Mouse (Mus musculus) heart, embryonic 12.5 days (tissue): ENCODE measurements around the gene Ppp1r9a. TPM values are rescaled to one million over a fixed set of nuclear protein-coding genes. Genes with fewer than 3 reads are reported as not detected.
"Not testable (repeated sequence)": the region's sequence is repeated elsewhere in the genome, so short reads cannot be mapped to it uniquely, and the experiment has no call there.

Experiments used
- ATAC-seq: fragments of 200-750 bp; cut with Nextera tagmentation; 2 replicates; pipeline ENCODE4 v1.8.0; 2017; ENCODE audit warnings: moderate TSS enrichment, moderate library complexity; ENCODE audit not compliant: insufficient number of reproducible peaks, low FRiP score
- H3K27ac ChIP-seq: fragments of 300-500 bp; sonication (generic); 2 replicates; pipeline ENCODE4 v1.5.1; 2016; ENCODE audit warnings: mild to moderate bottlenecking, moderate library complexity; ENCODE audit not compliant: poor library complexity, severe bottlenecking
- H3K27me3 ChIP-seq: fragments of 300-500 bp; sonication (generic); replicated peaks from 2 replicates; pipeline ENCODE4 v1.6.1; 2016; ENCODE audit warnings: mild to moderate bottlenecking, moderate library complexity
- H3K36me3 ChIP-seq: fragments of 300-500 bp; sonication (generic); 2 replicates; pipeline ENCODE4 v1.6.1; 2016; ENCODE audit warnings: mild to moderate bottlenecking, moderate library complexity
- H3K4me1 ChIP-seq: fragments of 300-500 bp; sonication (generic); replicated peaks from 2 replicates; pipeline ENCODE4 v1.6.1; 2016; ENCODE audit warnings: mild to moderate bottlenecking
- H3K4me2 ChIP-seq: fragments of 300-500 bp; sonication (generic); 2 replicates; pipeline ENCODE4 v1.6.1; 2016; ENCODE audit warnings: mild to moderate bottlenecking, moderate library complexity
- H3K4me3 ChIP-seq: fragments of 300-500 bp; sonication (generic); 2 replicates; pipeline ENCODE4 v1.5.1; 2016; ENCODE audit warnings: mild to moderate bottlenecking
- H3K9ac ChIP-seq: fragments of 300-500 bp; sonication (generic); 2 replicates; pipeline ENCODE4 v1.6.1; 2016; ENCODE audit warnings: mild to moderate bottlenecking, moderate library complexity
- H3K9me3 ChIP-seq: fragments of 300-500 bp; sonication (generic); replicated peaks from 2 replicates; pipeline ENCODE4 v1.6.1; 2016; ENCODE audit warnings: mild to moderate bottlenecking, moderate library complexity
- WGBS: fragments of 180-500 bp; shearing (Covaris S2); methylation state at CpG from one replicate; pipeline ENCODE4 v1.1.7; 2016; 5-methylcytosine and 5-hydroxymethylcytosine counted together
- polyA plus RNA-seq: library from polyadenylated mRNA; unstranded; fragments of >200 nt; fragmentation: Nextera tagmentation; extraction: Ambion mirVana; gene quantifications from 2 replicates; pipeline ENCODE4 v1.2.1, GENCODE M21; 2016

Gene Ppp1r9a
- polyA plus RNA-seq: 17.4 and 19.0 TPM in 2 replicates

DNA sequence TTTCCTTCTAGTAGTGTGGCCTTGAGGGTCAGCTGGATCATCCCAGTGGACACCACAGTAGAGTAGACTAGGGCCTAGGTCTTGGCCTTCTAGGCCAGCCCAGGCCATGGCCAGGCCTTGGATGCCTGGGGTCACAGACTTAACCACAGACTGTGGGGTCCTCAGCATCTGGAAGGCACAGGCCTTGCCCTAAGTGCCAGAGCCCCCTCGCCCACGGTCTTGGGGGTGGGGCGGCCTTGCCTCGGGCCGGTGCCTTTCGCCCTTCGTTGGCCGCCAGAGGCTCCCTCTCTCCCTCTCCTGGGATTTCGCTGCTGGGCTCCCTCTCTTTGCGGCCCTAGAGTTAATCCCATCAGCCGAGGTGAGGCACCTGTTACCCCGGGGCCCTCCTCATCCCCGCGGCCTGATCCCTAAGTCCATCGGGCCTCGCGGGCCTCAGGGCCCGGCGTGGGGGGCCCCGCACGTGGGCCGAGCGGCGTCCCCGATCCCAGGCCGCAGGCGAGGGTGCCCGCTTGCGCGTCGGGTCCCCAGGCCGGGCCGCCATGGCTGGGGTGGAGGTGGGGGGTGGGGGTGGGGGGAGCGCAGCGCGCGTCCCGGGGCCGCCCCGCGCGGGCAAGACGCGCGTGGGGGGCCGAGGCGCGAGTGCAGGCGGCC, at the start of gene Ppp1r9a:
TSS of gene Ppp1r9a (plus strand) at position 244 of the 651 bp plus-strand sequence.
- WGBS: under 1% methylated on average over 44 of the region's 49 CpGs
- peak within 1 kb of the TSS; percentile 83 for H3K27ac ChIP-seq

DNA sequence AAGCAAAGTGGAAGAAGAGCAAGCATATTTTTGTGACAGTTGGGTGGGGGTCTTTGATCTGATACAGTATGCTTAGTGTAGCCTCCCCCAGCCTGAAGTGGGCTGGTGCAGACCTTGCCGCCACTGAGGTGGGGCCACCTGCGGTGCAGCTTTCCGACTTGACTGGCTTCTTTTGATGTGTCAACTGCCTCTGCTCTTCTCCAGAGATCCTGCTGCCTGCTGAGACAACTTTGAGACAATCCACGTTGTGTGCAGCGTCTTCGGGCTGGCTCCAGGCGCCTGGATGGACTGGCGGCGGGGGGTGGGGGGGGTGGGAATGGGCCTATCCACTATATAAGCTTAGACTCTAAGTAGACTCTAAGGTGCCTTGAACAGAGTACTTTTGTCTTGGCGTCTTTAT, 47.5 kb upstream of the Ppp1r9a start:
- Histone ChIP-seq H3K4me1 (no peaks in the 10 kb centered on the region), H3K27ac (no peak overlapping the region), H3K9me3 (no peaks in the 10 kb centered on the region; the same call in 1 of the 2 replicates), H3K4me2 (no peak overlapping the region), H3K4me3 (no peak overlapping the region), H3K36me3 (no peaks in the 10 kb centered on the region), H3K27me3 (no peaks in the 10 kb centered on the region), H3K9ac (no peak overlapping the region)
- no peak for ATAC-seq
- 67% methylated on average over 10 of the region's 10 CpGs for WGBS

More for the DNA sequence above, at the start of gene Ppp1r9a:
- Histone ChIP-seq H3K4me2 (peak within 1 kb of the TSS; percentile 78), H3K27me3 (no peaks in the 10 kb centered on the region), H3K36me3 (peaks cover 9% of the 10 kb centered on the region; the same call in 1 of the 2 replicates), H3K9me3 (no peaks in the 10 kb centered on the region), H3K9ac (peak within 1 kb of the TSS; percentile 92), H3K4me1 (peaks cover 13% of the 10 kb centered on the region; the same call in 1 of the 2 replicates), H3K4me3 (peak within 1 kb of the TSS; percentile 81)
- peak; percentile 77 for ATAC-seq

DNA sequence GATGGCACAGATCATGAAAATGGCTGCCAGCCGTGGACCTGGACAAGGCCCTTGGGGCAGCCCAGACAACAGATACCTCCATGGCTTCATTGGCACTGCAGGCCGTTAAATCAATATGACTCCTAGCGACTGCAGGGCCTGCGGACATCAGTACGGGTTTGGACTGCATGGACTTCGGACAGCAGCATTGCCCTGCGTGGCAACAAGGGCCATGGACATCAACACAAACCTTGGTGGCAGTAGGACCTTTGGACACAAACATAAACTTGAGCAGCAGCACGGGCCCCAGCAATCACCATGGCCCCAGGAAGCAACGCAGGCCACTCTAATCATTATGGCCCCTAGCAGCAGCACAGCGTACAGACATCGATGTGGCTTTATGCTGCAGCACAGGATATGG, 45.8 kb upstream of the Ppp1r9a start:
- no peaks in the 10 kb centered on the region for H3K36me3 ChIP-seq
- no peak for ATAC-seq
- no peak overlapping the region for H3K9ac ChIP-seq
- no peak overlapping the region for H3K4me2 ChIP-seq
- no peaks in the 10 kb centered on the region for H3K27me3 ChIP-seq
- H3K4me1 ChIP-seq: no peaks in the 10 kb centered on the region
- no peak overlapping the region for H3K4me3 ChIP-seq
- H3K9me3 ChIP-seq: no peaks in the 10 kb centered on the region; the same call in 1 of the 2 replicates
- H3K27ac ChIP-seq: no peak overlapping the region
- WGBS: 90% methylated on average over 11 of the region's 11 CpGs

DNA sequence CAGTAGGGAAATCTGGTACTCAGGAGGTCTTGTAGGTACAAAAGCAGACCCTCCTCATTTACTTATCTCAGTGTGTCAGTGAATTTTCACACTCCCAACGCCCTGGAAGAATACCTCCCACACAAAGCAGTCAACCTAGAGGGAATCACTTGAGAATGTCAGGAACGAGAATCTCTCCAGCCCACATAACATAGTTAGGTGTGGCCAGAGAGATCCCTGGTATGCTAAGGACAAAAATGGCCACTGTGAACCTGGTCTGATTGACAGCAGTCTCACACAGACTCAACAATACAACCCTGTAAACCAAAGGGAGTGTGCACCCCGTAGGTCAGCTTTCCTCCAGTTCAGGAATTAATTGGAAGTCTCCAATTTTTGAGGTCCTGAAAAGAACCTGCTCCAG, 18.4 kb upstream of the Ppp1r9a start:
- no peaks in the 10 kb centered on the region for H3K27me3 ChIP-seq
- no peak for ATAC-seq
- no peaks in the 10 kb centered on the region for H3K36me3 ChIP-seq
- H3K9me3 ChIP-seq: no peaks in the 10 kb centered on the region
- H3K27ac ChIP-seq: no peak overlapping the region
- H3K4me1 ChIP-seq: no peaks in the 10 kb centered on the region
- 43% methylated on average over 3 of the region's 3 CpGs for WGBS
- no peak overlapping the region for H3K4me2 ChIP-seq
- no peak overlapping the region for H3K4me3 ChIP-seq
- no peak overlapping the region for H3K9ac ChIP-seq

DNA sequence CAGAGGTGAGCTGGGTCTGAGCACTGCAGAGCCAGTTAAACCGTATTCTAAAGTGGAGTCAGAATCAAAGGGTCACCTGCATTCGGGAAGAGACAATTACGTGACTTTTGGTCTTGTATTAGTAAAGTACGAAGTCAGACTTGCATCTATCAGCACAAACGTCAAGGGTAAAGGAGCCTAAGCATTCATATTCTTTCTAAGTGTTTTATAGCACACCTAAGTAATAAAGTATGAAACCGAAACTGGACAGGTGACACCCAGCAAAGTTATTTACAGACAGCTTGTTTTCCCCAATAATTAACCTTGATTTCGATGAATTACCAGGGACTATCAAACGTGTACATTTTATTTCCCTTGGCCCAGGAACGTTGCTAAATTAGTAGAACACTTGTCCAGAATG, 13.2 kb upstream of the Ppp1r9a start:
- Histone ChIP-seq H3K27me3 (no peaks in the 10 kb centered on the region), H3K27ac (no peak overlapping the region), H3K4me1 (0 out of 2 replicates have a peak, but pooled peaks cover 2% of the 10 kb centered on the region), H3K9me3 (no peaks in the 10 kb centered on the region; the same call in 1 of the 2 replicates), H3K4me2 (no peak overlapping the region), H3K36me3 (no peaks in the 10 kb centered on the region), H3K4me3 (no peak overlapping the region), H3K9ac (no peak overlapping the region)
- ATAC-seq: no peak
- WGBS: 61% methylated on average over 9 of the region's 9 CpGs

DNA sequence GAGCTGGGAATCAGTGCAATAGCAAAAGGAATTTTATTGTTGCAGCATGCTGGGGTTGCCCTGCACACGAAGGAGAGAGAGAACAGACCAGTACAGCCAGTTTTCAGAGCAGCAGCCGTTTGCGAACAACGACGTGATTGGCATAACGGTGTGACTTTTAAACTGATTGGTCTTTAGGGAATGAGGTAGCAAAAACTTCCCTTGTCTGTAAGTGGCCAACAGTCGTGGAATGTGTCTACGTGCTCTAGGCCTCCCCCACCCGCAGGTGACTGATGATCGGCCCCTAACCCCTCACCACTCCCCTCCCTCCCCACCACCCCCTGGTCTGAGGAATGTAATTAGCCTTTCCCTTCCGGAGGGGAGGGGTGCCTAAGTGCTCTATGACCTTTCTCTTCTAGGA, 10.3 kb upstream of the Ppp1r9a start:
- 39% methylated on average over 11 of the region's 11 CpGs for WGBS
- Histone ChIP-seq H3K4me3 (no peak overlapping the region), H3K9ac (no peak overlapping the region), H3K27ac (no peak overlapping the region), H3K36me3 (no peaks in the 10 kb centered on the region), H3K4me2 (no peak overlapping the region), H3K27me3 (no peaks in the 10 kb centered on the region), H3K4me1 (0 out of 2 replicates have a peak, but pooled peaks cover 2% of the 10 kb centered on the region), H3K9me3 (no peaks in the 10 kb centered on the region; the same call in 1 of the 2 replicates)
- ATAC-seq: no peak

DNA sequence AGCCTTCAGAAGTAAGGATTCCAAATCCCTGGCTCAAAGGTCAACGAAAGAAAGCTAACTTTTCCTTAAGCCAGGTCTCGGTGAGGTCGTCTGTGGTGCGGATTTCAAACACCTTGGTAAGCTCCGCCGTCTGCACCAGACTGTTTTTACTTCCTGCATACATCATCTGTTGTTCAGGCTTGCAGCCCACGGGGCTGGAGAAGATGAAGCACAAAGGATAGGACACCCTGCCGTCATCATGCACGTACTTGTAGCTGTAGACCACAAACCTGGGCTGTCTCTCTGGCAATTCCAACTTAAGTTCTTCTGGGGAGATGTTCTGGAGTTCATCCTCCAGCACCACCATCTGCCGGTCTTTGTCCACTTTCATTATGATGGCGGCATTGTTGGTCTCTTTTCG, 9.4 kb upstream of the Ppp1r9a start:
- 0 out of 2 replicates have a peak overlapping the region, but pooled peaks have one; percentile 21 for H3K4me2 ChIP-seq
- H3K27ac ChIP-seq, H3K9ac ChIP-seq, H3K36me3 ChIP-seq, ATAC-seq, H3K27me3 ChIP-seq, H3K4me1 ChIP-seq, H3K4me3 ChIP-seq, H3K9me3 ChIP-seq: not testable (repeated sequence)
- 54% methylated on average over 12 of the region's 12 CpGs for WGBS

DNA sequence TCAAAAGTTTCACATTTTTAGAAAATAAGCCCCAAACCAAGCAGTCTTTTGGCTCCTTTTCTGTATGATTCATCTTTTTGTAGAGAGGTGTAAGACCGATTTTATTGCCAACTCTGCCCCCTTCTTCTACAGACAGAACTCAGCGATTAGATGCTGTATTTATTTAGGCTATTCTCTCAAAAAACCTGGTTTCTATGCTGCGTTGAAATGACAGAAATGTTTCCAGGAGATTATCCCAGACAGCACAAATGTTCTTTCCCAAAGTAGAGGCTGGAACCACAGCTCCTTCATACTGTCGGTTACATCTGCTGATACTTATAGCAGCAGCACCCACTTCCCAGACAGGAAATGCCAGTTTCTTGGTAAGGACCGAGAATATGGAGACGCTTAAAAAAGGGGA, 2.8 kb upstream of the Ppp1r9a start:
- H3K27ac ChIP-seq: no peak overlapping the region
- no peak for ATAC-seq
- no peaks in the 10 kb centered on the region for H3K9me3 ChIP-seq
- no peak overlapping the region for H3K9ac ChIP-seq
- H3K36me3 ChIP-seq: no peaks in the 10 kb centered on the region
- H3K4me1 ChIP-seq: peaks cover 8% of the 10 kb centered on the region; the same call in 1 of the 2 replicates
- H3K4me2 ChIP-seq: no peak overlapping the region
- no peaks in the 10 kb centered on the region for H3K27me3 ChIP-seq
- no peak overlapping the region for H3K4me3 ChIP-seq
- WGBS: 75% methylated on average over 6 of the region's 6 CpGs

DNA sequence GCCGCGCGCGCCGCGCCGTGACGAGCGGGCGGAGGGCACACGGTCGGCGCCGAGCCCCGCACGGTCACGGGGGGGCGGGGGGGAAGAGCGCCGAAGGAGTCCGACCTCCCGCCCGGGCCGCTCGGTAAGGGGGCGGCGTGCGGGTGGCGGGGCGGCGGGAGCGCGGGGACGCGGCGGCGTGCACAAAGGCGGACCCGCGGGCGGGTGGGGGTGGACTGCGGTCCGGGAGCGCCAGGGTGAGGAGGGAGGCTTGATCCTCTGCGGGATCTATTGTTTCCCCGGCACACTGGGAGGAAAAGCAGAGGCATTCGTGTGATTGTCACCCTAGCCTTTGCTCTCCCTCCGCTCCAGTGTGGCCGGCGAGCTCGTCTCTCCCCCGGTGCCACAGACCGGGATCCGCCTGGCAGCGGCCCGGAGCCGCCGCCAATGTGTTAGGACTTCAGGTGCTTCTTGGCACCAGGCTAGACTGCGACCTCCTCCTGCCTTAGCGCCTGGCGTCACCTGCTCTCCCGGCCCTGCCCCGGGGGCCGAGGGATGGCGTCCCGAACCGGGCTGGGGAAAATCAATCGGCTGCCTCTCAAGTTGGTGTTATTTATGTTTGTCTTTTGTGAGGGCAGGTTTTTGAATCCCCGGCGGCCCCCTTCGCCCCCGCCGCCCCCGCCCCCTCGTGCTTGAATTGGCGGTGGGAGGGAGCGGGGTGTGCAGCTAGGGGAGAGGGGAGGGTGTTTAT, 773 bp downstream of the Ppp1r9a start:
- peak; percentile 75 for ATAC-seq
- peaks cover 9% of the 10 kb centered on the region; the same call in 1 of the 2 replicates for H3K36me3 ChIP-seq
- H3K4me1 ChIP-seq: peaks cover 16% of the 10 kb centered on the region; the same call in 1 of the 2 replicates
- H3K9ac ChIP-seq: peak overlapping the region; percentile 92
- peak overlapping the region; percentile 78 for H3K4me2 ChIP-seq
- H3K27ac ChIP-seq: peak overlapping the region; percentile 83
- H3K4me3 ChIP-seq: peak overlapping the region; percentile 81
- 0% methylated on average over 63 of the region's 77 CpGs for WGBS
- no peaks in the 10 kb centered on the region for H3K27me3 ChIP-seq
- H3K9me3 ChIP-seq: no peaks in the 10 kb centered on the region

DNA sequence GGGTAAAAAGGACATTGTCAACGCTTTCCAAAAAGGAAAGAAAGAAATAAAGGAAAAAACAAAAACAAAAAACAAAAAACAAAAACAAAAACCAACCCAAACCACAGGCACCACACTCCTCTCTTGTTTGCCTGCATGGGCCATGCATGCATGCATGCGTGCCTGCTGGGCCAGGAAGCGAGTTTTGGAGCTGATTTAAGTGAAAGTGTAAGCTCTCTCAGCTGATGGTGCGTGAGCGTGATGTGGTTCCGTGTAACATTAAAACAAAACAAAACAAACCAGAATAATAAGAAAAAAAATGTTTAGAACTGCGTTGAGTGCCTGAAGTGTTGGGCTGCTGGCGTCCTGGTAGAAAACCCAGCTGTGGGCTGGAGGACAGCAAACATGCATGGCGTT, 1.3 kb downstream of the Ppp1r9a start:
- 5% methylated on average over 9 of the region's 9 CpGs for WGBS
- Histone ChIP-seq H3K4me3 (peak overlapping the region; percentile 81), H3K27ac (peak overlapping the region; percentile 83), H3K36me3 (peaks cover 9% of the 10 kb centered on the region; the same call in 1 of the 2 replicates), H3K9ac (peak overlapping the region; percentile 92), H3K4me1 (peaks cover 19% of the 10 kb centered on the region; the same call in 1 of the 2 replicates), H3K4me2 (peak overlapping the region; percentile 78), H3K27me3 (no peaks in the 10 kb centered on the region), H3K9me3 (no peaks in the 10 kb centered on the region)
- ATAC-seq: no peak

DNA sequence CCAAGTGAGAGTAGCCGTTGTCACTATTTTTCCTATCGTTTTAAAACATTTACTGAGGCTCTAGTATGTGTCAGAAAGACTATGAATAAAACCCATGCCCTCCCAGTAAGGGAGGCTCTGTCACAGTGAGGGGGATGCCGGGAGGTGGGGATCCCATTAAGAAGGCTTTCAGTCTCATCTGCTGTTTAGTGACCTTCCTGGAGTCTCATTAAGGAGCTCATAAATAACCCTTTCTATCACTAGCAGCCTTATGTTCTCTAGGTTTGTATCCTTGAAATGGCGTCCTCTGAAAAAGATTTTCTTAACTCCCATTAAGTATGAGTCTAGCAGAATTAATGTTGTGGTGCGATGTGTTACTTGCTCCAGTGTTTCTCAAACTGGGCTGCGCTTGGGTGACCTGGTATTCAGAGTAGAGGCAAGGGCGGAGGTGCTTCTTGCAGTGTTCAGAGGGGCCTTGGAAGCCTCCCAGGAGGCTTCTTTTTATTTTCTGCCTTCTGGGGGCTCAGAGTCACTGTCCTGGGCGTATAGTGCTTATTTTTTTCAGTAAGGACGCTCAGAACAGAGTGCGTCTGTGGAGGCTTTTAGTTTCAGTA, 7.4 kb downstream of the Ppp1r9a start:
- 64% methylated on average over 10 of the region's 10 CpGs for WGBS
- H3K36me3 ChIP-seq: peaks cover 20% of the 10 kb centered on the region; the same call in 1 of the 2 replicates
- no peaks in the 10 kb centered on the region for H3K27me3 ChIP-seq
- H3K9me3 ChIP-seq: no peaks in the 10 kb centered on the region
- H3K4me1 ChIP-seq: peaks cover 19% of the 10 kb centered on the region
- H3K4me2 ChIP-seq: no peak overlapping the region
- H3K4me3 ChIP-seq: no peak overlapping the region
- no peak for ATAC-seq
- no peak overlapping the region for H3K9ac ChIP-seq
- no peak overlapping the region for H3K27ac ChIP-seq
